22 mouse cellular contexts compared by ENCODE assay signal in genomic region chr1:191986674-191987480, GRCm38 (mm10). TPM values are rescaled to one million over a fixed set of nuclear protein-coding genes. Genes with fewer than 3 reads are reported as not detected.
DNase-seq lines count a peak whose midpoint lies in the region; ATAC-seq and TF ChIP-seq lines count a peak whose summit lies in the region.
"Had no signal": no experiment of that assay in that cellular context is flagged by ENCODE, and none has a peak within 500 bp of the region (broad histone marks: within the 10 kb centered on the region; RNA-seq: fewer than 3 reads in every experiment).

No protein-coding gene starts in this region.

- TF ChIP-seq EP300 in stomach, postnatal 0 days (optimal IDR thresholded peaks at IDR 0.05): no peak

- ATAC-seq in forebrain, embryonic 11.5 days (replicated peaks; ENCODE audit: low FRiP score): no peak
- no peak for ATAC-seq in forebrain, embryonic 13.5 days
- no peak for ATAC-seq in midbrain, embryonic 11.5 days (ENCODE audit: low FRiP score)
- ATAC-seq in midbrain, embryonic 13.5 days: no peak
- ATAC-seq in stomach, postnatal 0 days (ENCODE audit: low FRiP score, low TSS enrichment): 0 out of 2 replicates have a peak, but pooled peaks have one; percentile 30
- ATAC-seq: activated CD4-positive, CD25-positive, alpha-beta regulatory T cell, adult 4 months; forebrain, embryonic 15.5 days had no signal

- H3K9me3 ChIP-seq in forebrain, embryonic 11.5 days (ENCODE audit: control insufficient read depth, low read length): no peaks in the 10 kb centered on the region
- no peaks in the 10 kb centered on the region for H3K9me3 ChIP-seq in forebrain, embryonic 13.5 days (replicated peaks)
- no peaks in the 10 kb centered on the region for H3K9me3 ChIP-seq in midbrain, embryonic 11.5 days (ENCODE audit: control insufficient read depth, low read length)
- H3K9me3 ChIP-seq in midbrain, embryonic 13.5 days: no peaks in the 10 kb centered on the region
- H3K9me3 ChIP-seq in stomach, postnatal 0 days (ENCODE audit: control insufficient read depth, low read length): no peaks in the 10 kb centered on the region
- H3K9me3 ChIP-seq: forebrain, embryonic 10.5 days; forebrain, embryonic 15.5 days; heart, embryonic 12.5 days; hindbrain, embryonic 12.5 days; hindbrain, embryonic 15.5 days had no signal

- no peaks in the 10 kb centered on the region for H3K27me3 ChIP-seq in forebrain, embryonic 11.5 days (ENCODE audit: control insufficient read depth, insufficient read depth, low read length)
- no peaks in the 10 kb centered on the region for H3K27me3 ChIP-seq in forebrain, embryonic 13.5 days
- no peaks in the 10 kb centered on the region for H3K27me3 ChIP-seq in midbrain, embryonic 11.5 days (ENCODE audit: control insufficient read depth, insufficient read depth, low read length)
- 0 out of 2 replicates have a peak, but pooled peaks cover 5% of the 10 kb centered on the region for H3K27me3 ChIP-seq in midbrain, embryonic 13.5 days
- no peaks in the 10 kb centered on the region for H3K27me3 ChIP-seq in stomach, postnatal 0 days (ENCODE audit: control insufficient read depth, insufficient read depth, low read length)
- H3K27me3 ChIP-seq: forebrain, embryonic 15.5 days; hindbrain, embryonic 15.5 days had no signal

- TF ChIP-seq CTCF in stomach, postnatal 0 days (IDR thresholded peaks at IDR 0.05; ENCODE audit: low read depth): no peak

- no peaks in the 10 kb centered on the region for H3K36me3 ChIP-seq in forebrain, embryonic 11.5 days (ENCODE audit: control insufficient read depth, insufficient read depth, low read length)
- no peaks in the 10 kb centered on the region for H3K36me3 ChIP-seq in forebrain, embryonic 13.5 days (ENCODE audit: poor library complexity, severe bottlenecking)
- H3K36me3 ChIP-seq in midbrain, embryonic 11.5 days (ENCODE audit: control insufficient read depth, insufficient read depth, low read length): no peaks in the 10 kb centered on the region
- H3K36me3 ChIP-seq in midbrain, embryonic 13.5 days: no peaks in the 10 kb centered on the region
- no peaks in the 10 kb centered on the region for H3K36me3 ChIP-seq in stomach, postnatal 0 days (ENCODE audit: control insufficient read depth, insufficient read depth, low read length)
- H3K36me3 ChIP-seq: forebrain, embryonic 10.5 days; forebrain, embryonic 15.5 days; heart, embryonic 12.5 days; hindbrain, embryonic 12.5 days; hindbrain, embryonic 15.5 days had no signal

- H3K27ac ChIP-seq in forebrain, embryonic 11.5 days (ENCODE audit: low read depth, low read length): no peak overlapping the region
- H3K27ac ChIP-seq in forebrain, embryonic 13.5 days: no peak overlapping the region
- H3K27ac ChIP-seq in midbrain, embryonic 11.5 days (ENCODE audit: low read depth, low read length): no peak overlapping the region
- H3K27ac ChIP-seq in midbrain, embryonic 13.5 days: no peak overlapping the region
- no peak overlapping the region for H3K27ac ChIP-seq in stomach, postnatal 0 days (replicated peaks)
- H3K27ac ChIP-seq: forebrain, embryonic 10.5 days; forebrain, embryonic 15.5 days; hindbrain, embryonic 12.5 days; hindbrain, embryonic 15.5 days had no signal

- no peak overlapping the region for H3K4me2 ChIP-seq in forebrain, embryonic 11.5 days (ENCODE audit: low read depth, low read length, severe bottlenecking)
- no peak overlapping the region for H3K4me2 ChIP-seq in forebrain, embryonic 13.5 days
- H3K4me2 ChIP-seq in midbrain, embryonic 11.5 days: no peak overlapping the region
- H3K4me2 ChIP-seq in midbrain, embryonic 13.5 days (replicated peaks): no peak overlapping the region
- H3K4me2 ChIP-seq in stomach, postnatal 0 days (replicated peaks; ENCODE audit: low read depth): no peak overlapping the region
- H3K4me2 ChIP-seq: forebrain, embryonic 15.5 days; heart, embryonic 12.5 days; hindbrain, embryonic 12.5 days; hindbrain, embryonic 15.5 days had no signal

- DNase-seq in forebrain, embryonic 11.5 days (ENCODE audit: low spot score): peak; percentile 37
- DNase-seq in midbrain, embryonic 11.5 days (ENCODE audit: low spot score, missing footprints): peak; percentile 81
- DNase-seq in induced T-regulatory cell, adult 2 months (ENCODE audit: low read depth): peak; percentile 28
- peak; percentile 44 for DNase-seq in stomach, postnatal 0 days (ENCODE audit: low spot score)
- DNase-seq in MN1 (ENCODE audit: low spot score): no peak
- no peak for DNase-seq in left cerebral cortex, adult 11 months (ENCODE audit: low spot score)
- DNase-seq: adrenal gland, adult 8-10 months; adrenal gland, postnatal 25 days; B cell, adult 2 months; cerebellum, adult 11-12 months; cerebellum, adult 9-10 months; cerebellum, postnatal 14 days; gastrocnemius, postnatal 25 days; heart, adult 18-20 months had no signal

- H3K4me1 ChIP-seq in forebrain, embryonic 11.5 days (replicated peaks; ENCODE audit: control insufficient read depth, insufficient read depth, low read length): no peaks in the 10 kb centered on the region
- H3K4me1 ChIP-seq in forebrain, embryonic 13.5 days: peaks cover 6% of the 10 kb centered on the region
- 0 out of 2 replicates have a peak, but pooled peaks cover 2% of the 10 kb centered on the region for H3K4me1 ChIP-seq in midbrain, embryonic 11.5 days (ENCODE audit: control insufficient read depth, insufficient read depth, low read length)
- peaks cover 12% of the 10 kb centered on the region for H3K4me1 ChIP-seq in midbrain, embryonic 13.5 days (replicated peaks)
- 0 out of 2 replicates have a peak, but pooled peaks cover 2% of the 10 kb centered on the region for H3K4me1 ChIP-seq in stomach, postnatal 0 days (replicated peaks; ENCODE audit: control insufficient read depth, insufficient read depth)

- no peak overlapping the region for H3K9ac ChIP-seq in forebrain, embryonic 11.5 days (ENCODE audit: low read length)
- no peak overlapping the region for H3K9ac ChIP-seq in forebrain, embryonic 13.5 days
- H3K9ac ChIP-seq in midbrain, embryonic 11.5 days (ENCODE audit: low read length): no peak overlapping the region
- H3K9ac ChIP-seq in midbrain, embryonic 13.5 days (replicated peaks): no peak overlapping the region
- H3K9ac ChIP-seq in stomach, postnatal 0 days (ENCODE audit: low read length): no peak overlapping the region
- H3K9ac ChIP-seq: forebrain, embryonic 15.5 days; heart, embryonic 12.5 days; hindbrain, embryonic 12.5 days; hindbrain, embryonic 15.5 days had no signal

- 83% methylated on average over 8 of the region's 8 CpGs for WGBS in forebrain, embryonic 11.5 days
- WGBS in forebrain, embryonic 13.5 days: 85% methylated on average over 8 of the region's 8 CpGs
- whole genome bisulfite sequencing in midbrain, embryonic 11.5 days: 84% methylated on average over 8 of the region's 8 CpGs
- 85% methylated on average over 8 of the region's 8 CpGs for WGBS in midbrain, embryonic 13.5 days
- WGBS in stomach, postnatal 0 days: 63% methylated on average over 8 of the region's 8 CpGs

- H3K4me3 ChIP-seq in forebrain, embryonic 11.5 days (ENCODE audit: low read depth, low read length): no peak overlapping the region
- H3K4me3 ChIP-seq in forebrain, embryonic 13.5 days: no peak overlapping the region
- H3K4me3 ChIP-seq in midbrain, embryonic 11.5 days (ENCODE audit: low read depth, low read length): no peak overlapping the region
- H3K4me3 ChIP-seq in midbrain, embryonic 13.5 days (replicated peaks): no peak overlapping the region
- no peak overlapping the region for H3K4me3 ChIP-seq in stomach, postnatal 0 days (ENCODE audit: low read depth, low read length)
- H3K4me3 ChIP-seq: forebrain, embryonic 10.5 days; forebrain, embryonic 15.5 days; heart, embryonic 12.5 days; hindbrain, embryonic 12.5 days; hindbrain, embryonic 15.5 days had no signal

RNA-seq across cellular contexts. Expression of gene Rd3, which starts 9.7 kb away (rescaled TPM):
- polyA plus RNA-seq in forebrain, embryonic 11.5 days (2014; fragmentation: Nextera tagmentation; extraction: Ambion mirVana): 0.92 and 1.6 TPM in 2 replicates
- 1.8 and 3.0 TPM in 2 replicates for polyA plus RNA-seq in forebrain, embryonic 13.5 days (2015; fragmentation: Nextera tagmentation; extraction: Ambion mirVana)
- 1.3 and 1.7 TPM in 2 replicates for polyA plus RNA-seq in midbrain, embryonic 11.5 days (2014; fragmentation: Nextera tagmentation; extraction: Ambion mirVana)
- 1.8 and 3.1 TPM in 2 replicates for polyA plus RNA-seq in midbrain, embryonic 13.5 days (2015; fragmentation: Nextera tagmentation; extraction: Ambion mirVana)
- polyA plus RNA-seq in stomach, postnatal 0 days (2015; fragmentation: Nextera tagmentation; extraction: Ambion mirVana): 0.12 and 0.18 TPM in 2 replicates

Comparison
In these comparisons a context has a peak if more than half of its experiments do, and no peak if none do; other contexts are left out.
1. DNase-seq: peak in forebrain, embryonic 11.5 days (single experiment), midbrain, embryonic 11.5 days (single experiment), induced T-regulatory cell, adult 2 months (single experiment) and stomach, postnatal 0 days (single experiment); none in MN1 (single experiment) and left cerebral cortex, adult 11 months (single experiment).